Mouse (Mus musculus) limb, embryonic 14.5 days (tissue): Measurements from ENCODE around the gene Gm43064. TPM values are rescaled to one million over a fixed set of nuclear protein-coding genes. Genes with fewer than 3 reads are reported as not detected.

Source experiments
- ATAC-seq: fragments of 200-750 bp; cut with Nextera tagmentation; 2 replicates; pipeline ENCODE4 v1.8.0; 2017; ENCODE audit warnings: low read depth, moderate number of reproducible peaks, moderate TSS enrichment; ENCODE audit not compliant: low FRiP score
- DNase-seq: peaks from one replicate; pipeline ENCODE4 v3.0.0-alpha.2; 2015; ENCODE audit warnings: low spot score
- H3K27ac ChIP-seq: fragments of 300-500 bp; sonication (generic); replicated peaks from 2 replicates; pipeline ENCODE4 v1.5.1; 2014; ENCODE audit warnings: low read depth, mild to moderate bottlenecking, low read length, moderate library complexity, mixed read lengths
- H3K27me3 ChIP-seq: fragments of 300-500 bp; sonication (generic); 2 replicates; pipeline ENCODE4 v1.6.1; 2014; ENCODE audit warnings: low read length, mixed read lengths; ENCODE audit not compliant: control insufficient read depth, insufficient read depth
- H3K36me3 ChIP-seq: fragments of 300-500 bp; sonication (generic); 2 replicates; pipeline ENCODE4 v1.6.1; 2014; ENCODE audit warnings: mild to moderate bottlenecking, low read length, moderate library complexity, mixed read lengths; ENCODE audit not compliant: control insufficient read depth, insufficient read depth
- H3K4me1 ChIP-seq: fragments of 300-500 bp; sonication (generic); 2 replicates; pipeline ENCODE4 v1.6.1; 2014; ENCODE audit warnings: antibody characterized with exemption, low read length, mixed read lengths; ENCODE audit not compliant: control insufficient read depth, insufficient read depth
- H3K4me2 ChIP-seq: fragments of 300-500 bp; sonication (generic); replicated peaks from 2 replicates; pipeline ENCODE4 v1.6.1; 2014; ENCODE audit warnings: low read depth, mild to moderate bottlenecking, low read length, moderate library complexity; ENCODE audit not compliant: severe bottlenecking
- H3K4me3 ChIP-seq: fragments of 300-500 bp; sonication (generic); replicated peaks from 2 replicates; pipeline ENCODE4 v1.5.1; 2014; ENCODE audit warnings: low read length
- H3K9ac ChIP-seq: fragments of 300-500 bp; sonication (generic); 2 replicates; pipeline ENCODE4 v1.6.1; 2014; ENCODE audit warnings: mild to moderate bottlenecking, low read depth, low read length, moderate library complexity; ENCODE audit not compliant: severe bottlenecking
- H3K9me3 ChIP-seq: fragments of 300-500 bp; sonication (generic); 2 replicates; pipeline ENCODE4 v1.6.1; 2016; ENCODE audit warnings: low read length; ENCODE audit not compliant: control insufficient read depth
- POLR2A ChIP-seq: fragments of 200-500 bp; IDR thresholded peaks from 2 replicates; pipeline ENCODE4 v1.8.0; 2012; ENCODE audit warnings: inconsistent platforms, mild to moderate bottlenecking, moderate library complexity, borderline replicate concordance; ENCODE audit not compliant: insufficient read depth, insufficient read length; ENCODE audit errors: extremely low read depth
- WGBS: fragments of 180-500 bp; shearing (Covaris S2); extraction: QIAGEN DNeasy Blood & Tissue Kit; methylation state at CpG from one replicate; pipeline ENCODE4 v1.1.7; 2014; 5-methylcytosine and 5-hydroxymethylcytosine counted together
- polyA plus RNA-seq, 2 experiments: library from polyadenylated mRNA; depleted of rRNA in 1 of 2; stranded (reverse) in 1 of 2; unstranded in 1 of 2; fragments of >200 nt; fragmentation: Nextera tagmentation in 1 of 2; extraction: Ambion mirVana in 1 of 2; gene quantifications; 2 replicates each; pipeline versions ENCODE4 v1.2.1 to v1.2.3; 2012 to 2014

Gm43064 gene
- polyA plus RNA-seq, 2 experiments = 0.39 TPM; not detected in 1

GRCm38 (mm10) chr3:103801631-103802531 lies 7.5 kb upstream of the Gm43064 start:
- Histone ChIP-seq H3K4me3 (no peak overlapping the region), H3K27ac (peak overlapping the region; percentile 15), H3K4me2 (no peak overlapping the region), H3K9ac (no peak overlapping the region), H3K4me1 (no peaks in the 10 kb centered on the region), H3K27me3 (no peaks in the 10 kb centered on the region), H3K36me3 (peaks cover 43% of the 10 kb centered on the region), H3K9me3 (no peaks in the 10 kb centered on the region)
- ATAC-seq (peak; percentile 63), DNase-seq (peak; percentile 22)
- WGBS = 78% methylated on average over 10 of the region's 10 CpGs
- TF ChIP-seq POLR2A = no peak

DNA sequence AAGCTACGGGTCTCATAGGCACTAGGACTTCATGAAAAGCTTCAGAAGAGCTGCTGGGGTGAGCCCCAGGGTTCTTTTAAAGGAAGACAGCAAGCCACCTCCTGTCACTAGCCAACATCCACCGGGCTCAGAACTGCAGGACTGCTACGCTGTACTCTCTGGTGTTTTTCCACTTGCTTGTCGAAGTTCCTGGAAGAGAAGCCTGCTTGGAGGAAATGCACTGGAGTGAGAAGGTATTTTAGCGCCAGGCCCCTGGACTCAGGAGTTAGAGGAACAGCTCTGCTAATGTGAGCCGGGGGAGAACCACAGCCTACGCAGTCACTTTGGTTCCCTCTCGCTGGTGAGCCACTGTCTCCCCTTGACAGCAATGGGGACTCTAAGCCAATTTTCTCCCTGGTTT lies 6.5 kb upstream of the Gm43064 start:
- DNase-seq (no peak), ATAC-seq (no peak)
- H3K9me3 ChIP-seq = no peaks in the 10 kb centered on the region
- no peaks in the 10 kb centered on the region for H3K4me1 ChIP-seq
- no peak overlapping the region for H3K27ac ChIP-seq
- H3K4me2 ChIP-seq = no peak overlapping the region
- peaks cover 45% of the 10 kb centered on the region for H3K36me3 ChIP-seq
- no peak overlapping the region for H3K9ac ChIP-seq
- WGBS = 85% methylated on average over 8 of the region's 8 CpGs
- no peak overlapping the region for H3K4me3 ChIP-seq
- TF ChIP-seq POLR2A = no peak
- no peaks in the 10 kb centered on the region for H3K27me3 ChIP-seq

DNA sequence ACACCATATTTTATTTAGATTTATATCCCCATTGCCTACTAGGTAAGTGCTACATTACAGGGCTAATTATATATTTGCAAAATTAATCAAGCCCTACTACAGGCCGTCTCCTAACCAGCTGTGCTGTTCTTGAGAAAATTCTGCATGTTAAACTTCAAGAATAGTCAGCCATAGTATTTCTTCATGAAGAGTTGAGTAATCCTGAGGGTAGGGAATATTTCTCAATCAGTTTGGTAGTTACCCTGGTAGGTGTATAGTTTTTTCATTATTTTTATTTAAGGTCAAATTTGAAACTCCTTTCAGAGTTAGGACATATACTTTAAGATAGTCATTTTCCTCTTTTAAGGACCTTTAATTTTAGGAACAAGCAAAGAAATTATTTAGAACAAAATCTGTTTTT lies 3.7 kb upstream of the Gm43064 start:
- H3K36me3 ChIP-seq = peaks cover 45% of the 10 kb centered on the region
- H3K4me2 ChIP-seq = no peak overlapping the region
- TF ChIP-seq POLR2A = no peak
- peaks cover 7% of the 10 kb centered on the region for H3K4me1 ChIP-seq
- WGBS = 88% methylated on average over 1 of the region's 1 CpGs
- H3K9me3 ChIP-seq = no peaks in the 10 kb centered on the region
- DNase-seq (no peak), ATAC-seq (no peak)
- no peaks in the 10 kb centered on the region for H3K27me3 ChIP-seq
- no peak overlapping the region for H3K27ac ChIP-seq
- no peak overlapping the region for H3K4me3 ChIP-seq
- H3K9ac ChIP-seq = no peak overlapping the region

GRCm38 (mm10) chr3:103809799-103810150 lies 402 bp downstream of the Gm43064 start:
- TF ChIP-seq POLR2A = no peak
- peak overlapping the region; percentile 79 for H3K27ac ChIP-seq
- WGBS = under 1% methylated on average over 14 of the region's 14 CpGs
- H3K4me2 ChIP-seq = peak overlapping the region; percentile 75
- peaks cover 7% of the 10 kb centered on the region for H3K4me1 ChIP-seq
- no peaks in the 10 kb centered on the region for H3K9me3 ChIP-seq
- DNase-seq (no peak), ATAC-seq (peak; percentile 31)
- H3K9ac ChIP-seq = peak overlapping the region; percentile 78
- H3K4me3 ChIP-seq = peak overlapping the region; percentile 84
- peaks cover 38% of the 10 kb centered on the region for H3K36me3 ChIP-seq
- no peaks in the 10 kb centered on the region for H3K27me3 ChIP-seq

GRCm38 (mm10) chr3:103810967-103811366 lies 1.6 kb downstream of the Gm43064 start:
- Histone ChIP-seq H3K4me1 (peaks cover 7% of the 10 kb centered on the region), H3K4me2 (no peak overlapping the region), H3K9ac (no peak overlapping the region), H3K27ac (no peak overlapping the region), H3K36me3 (peaks cover 37% of the 10 kb centered on the region), H3K4me3 (no peak overlapping the region), H3K9me3 (no peaks in the 10 kb centered on the region), H3K27me3 (no peaks in the 10 kb centered on the region)
- no peak for TF ChIP-seq POLR2A
- no peak for ATAC-seq
- 90% methylated on average over 6 of the region's 6 CpGs for WGBS
- no peak for DNase-seq
